Mouse (Mus musculus): Measurements from ENCODE around the gene 1700029H14Rik. TPM values are rescaled to one million over a fixed set of nuclear protein-coding genes. Genes with fewer than 3 reads are reported as not detected.

The 1700029H14Rik gene
- polyA plus RNA-seq, 1 experiment from 2014 or later = not detected

GRCm38 (mm10) chr8:13594884-13595323 is 32.6 kb upstream of the 1700029H14Rik start:
- POLR2A ChIA-PET = no interaction called here
- DNase-seq (ENCODE audit: low read depth, low spot score) = no peak
- CTCF ChIA-PET = no interaction called here
- in situ Hi-C loops (cut with MboI; ENCODE audit: low pct_unique_long_range_greater_than_20kb) = no loop called here
- H3K27me3 ChIP-seq = no peaks in the 10 kb centered on the region
- no peak for ATAC-seq
- no peak for TF ChIP-seq CTCF (IDR thresholded peaks at IDR 0.05)

- in situ Hi-C loops (cut with MboI; ENCODE audit: low pct_unique_long_range_greater_than_20kb) = no loop called here
- DNase-seq (ENCODE audit: low read depth, low spot score) (no peak), ATAC-seq (no peak)
- ChIA-PET CTCF (no interaction called here), POLR2A (interaction anchor here (0.6 kb wide), 1 partner anchor 79 kb away, joined by 3 read pairs; no protein-coding TSS in a partner anchor)
- H3K27me3 ChIP-seq = no peaks in the 10 kb centered on the region
- TF ChIP-seq CTCF (IDR thresholded peaks at IDR 0.05) = no peak
These were observed 31.1 kb upstream of the 1700029H14Rik start for GRCm38 (mm10) chr8:13593340-13593739.

GRCm38 (mm10) chr8:13591246-13591645 is 29.0 kb upstream of the 1700029H14Rik start:
- no peaks in the 10 kb centered on the region for H3K27me3 ChIP-seq
- CTCF ChIA-PET = interaction anchor here (1.0 to 1.3 kb wide), 2 partner anchors 15 to 162 kb away, joined by 3 read pairs; no protein-coding TSS in a partner anchor
- DNase-seq (ENCODE audit: low read depth, low spot score) = no peak
- POLR2A ChIA-PET = no interaction called here
- in situ Hi-C loops (cut with MboI; ENCODE audit: low pct_unique_long_range_greater_than_20kb) = no loop called here
- ATAC-seq = no peak
- TF ChIP-seq CTCF (IDR thresholded peaks at IDR 0.05) = no peak

GRCm38 (mm10) chr8:13589071-13589470 is 26.8 kb upstream of the 1700029H14Rik start:
- ChIA-PET CTCF (no interaction called here), POLR2A (no interaction called here)
- DNase-seq (ENCODE audit: low read depth, low spot score) (no peak), ATAC-seq (no peak)
- no peaks in the 10 kb centered on the region for H3K27me3 ChIP-seq
- no peak for TF ChIP-seq CTCF (IDR thresholded peaks at IDR 0.05)
- in situ Hi-C loops (cut with MboI; ENCODE audit: low pct_unique_long_range_greater_than_20kb) = no loop called here

- in situ Hi-C loops (cut with MboI; ENCODE audit: low pct_unique_long_range_greater_than_20kb) = no loop called here
- no peaks in the 10 kb centered on the region for H3K27me3 ChIP-seq
- no peak for DNase-seq (ENCODE audit: low read depth, low spot score)
- ATAC-seq = no peak
- TF ChIP-seq CTCF (IDR thresholded peaks at IDR 0.05) = no peak
- CTCF ChIA-PET = no interaction called here
- POLR2A ChIA-PET = no interaction called here
These were observed 22.4 kb upstream of the 1700029H14Rik start for GRCm38 (mm10) chr8:13584652-13585051.

GRCm38 (mm10) chr8:13577869-13578268 is 15.6 kb upstream of the 1700029H14Rik start:
- H3K27me3 ChIP-seq = no peaks in the 10 kb centered on the region
- no peak for TF ChIP-seq CTCF (IDR thresholded peaks at IDR 0.05)
- no peak for DNase-seq (ENCODE audit: low read depth, low spot score)
- in situ Hi-C loops (cut with MboI; ENCODE audit: low pct_unique_long_range_greater_than_20kb) = no loop called here
- POLR2A ChIA-PET = no interaction called here
- CTCF ChIA-PET = no interaction called here
- ATAC-seq = no peak

GRCm38 (mm10) chr8:13571999-13572398 is 9.7 kb upstream of the 1700029H14Rik start:
- TF ChIP-seq CTCF (IDR thresholded peaks at IDR 0.05) = no peak
- H3K27me3 ChIP-seq = no peaks in the 10 kb centered on the region
- in situ Hi-C loops (cut with MboI; ENCODE audit: low pct_unique_long_range_greater_than_20kb) = no loop called here
- ATAC-seq = no peak
- DNase-seq (ENCODE audit: low read depth, low spot score) = no peak
- POLR2A ChIA-PET = no interaction called here
- CTCF ChIA-PET = interaction anchor here (1.0 kb wide), 1 partner anchor 10 kb away, joined by 3 read pairs; the partner anchor contains the start of gene 1700029H14Rik

- DNase-seq (ENCODE audit: low read depth, low spot score) (no peak), ATAC-seq (no peak)
- CTCF ChIA-PET = no interaction called here
- in situ Hi-C loops (cut with MboI; ENCODE audit: low pct_unique_long_range_greater_than_20kb) = no loop called here
- no peak for TF ChIP-seq CTCF (IDR thresholded peaks at IDR 0.05)
- POLR2A ChIA-PET = interaction anchor here (0.8 to 1.0 kb wide), 2 partner anchors 116 to 183 kb away, joined by 3 read pairs; no protein-coding TSS in a partner anchor
- no peaks in the 10 kb centered on the region for H3K27me3 ChIP-seq
These were observed 4.7 kb downstream of the 1700029H14Rik start for GRCm38 (mm10) chr8:13557526-13557925.

- CTCF ChIA-PET = interaction anchor here (1.0 to 2.2 kb wide), 5 partner anchors 14 to 203 kb away, joined by 3 to 10 read pairs (median 6); no protein-coding TSS in a partner anchor
- POLR2A ChIA-PET = no interaction called here
- ATAC-seq (no peak), DNase-seq (ENCODE audit: low read depth, low spot score) (no peak)
- in situ Hi-C loops (cut with MboI; ENCODE audit: low pct_unique_long_range_greater_than_20kb) = loop anchor here (5.0 kb wide), 2 partner anchors 126 to 201 kb away; partner anchors contain the start of gene Rasa3
- H3K27me3 ChIP-seq = no peaks in the 10 kb centered on the region
- no peak for TF ChIP-seq CTCF (IDR thresholded peaks at IDR 0.05)
These were observed 10.8 kb downstream of the 1700029H14Rik start for GRCm38 (mm10) chr8:13551574-13551830.

GRCm38 (mm10) chr8:13550718-13551573 is 11.3 kb downstream of the 1700029H14Rik start:
- ATAC-seq (peak; percentile 56), DNase-seq (ENCODE audit: low read depth, low spot score) (no peak)
- in situ Hi-C loops (cut with MboI; ENCODE audit: low pct_unique_long_range_greater_than_20kb) = loop anchor here (5.0 kb wide), 2 partner anchors 126 to 201 kb away; partner anchors contain the start of gene Rasa3
- peak; percentile 94 for TF ChIP-seq CTCF (IDR thresholded peaks at IDR 0.05)
- H3K27me3 ChIP-seq = no peaks in the 10 kb centered on the region
- POLR2A ChIA-PET = no interaction called here
- CTCF ChIA-PET = interaction anchor here (0.8 to 3.2 kb wide), 9 partner anchors 13 to 235 kb away, joined by 3 to 11 read pairs (median 6); partner anchors contain the start of genes Cdc16 and Upf3a

- DNase-seq (ENCODE audit: low read depth, low spot score) = no peak
These were observed 13.4 kb downstream of the 1700029H14Rik start for GRCm38 (mm10) chr8:13548831-13549230.

More at GRCm38 (mm10) chr8:13548831-13549230, 13.4 kb downstream of the 1700029H14Rik start:
- H3K27me3 ChIP-seq = no peaks in the 10 kb centered on the region
- CTCF ChIA-PET = interaction anchor here (0.6 to 4.4 kb wide), 10 partner anchors 11 to 237 kb away, joined by 3 to 17 read pairs (median 6); partner anchors contain the start of gene Upf3a
- no peak for TF ChIP-seq CTCF (IDR thresholded peaks at IDR 0.05)
- POLR2A ChIA-PET = interaction anchor here (0.8 to 1.4 kb wide), 3 partner anchors 10 to 208 kb away, joined by 3 to 8 read pairs (median 3); partner anchors contain the start of gene Cdc16
- peak; percentile 63 for ATAC-seq
- in situ Hi-C loops (cut with MboI; ENCODE audit: low pct_unique_long_range_greater_than_20kb) = loop anchor here (10.0 kb wide), 1 partner anchor 54 kb away; the partner anchor contains the start of gene Gas6
